Comparison of ENCODE assay signal across 11 mouse cellular contexts in the genomic region with DNA sequence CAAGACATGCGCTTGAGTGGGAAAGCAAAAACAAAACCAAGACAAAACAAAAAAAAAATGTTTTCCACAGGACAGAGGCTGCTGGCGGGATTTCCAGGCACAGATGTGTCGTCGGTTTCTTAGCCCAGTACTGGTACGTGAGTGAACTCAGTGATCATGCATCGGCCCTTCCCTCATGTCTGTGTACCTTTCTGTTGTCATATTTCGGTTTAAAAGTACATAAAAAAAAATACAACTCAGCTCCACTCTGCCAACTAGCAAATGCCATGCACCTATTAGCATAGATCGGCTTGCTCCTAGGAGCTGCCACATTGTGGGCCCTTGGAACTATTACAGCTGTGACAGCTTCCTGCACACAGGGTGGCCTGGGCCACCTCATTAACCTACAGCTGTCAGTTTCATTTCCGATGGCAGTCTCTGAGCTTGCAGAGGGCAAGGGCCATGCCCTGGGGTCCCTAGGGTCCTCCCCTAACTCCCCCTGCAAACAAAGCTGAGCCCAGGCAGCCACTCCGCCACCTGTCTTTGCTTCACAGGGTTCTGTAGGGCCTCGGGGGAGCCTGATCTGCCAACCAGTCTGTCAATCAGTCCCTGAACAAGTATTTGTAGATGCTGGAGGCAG. TPM values are rescaled to one million over a fixed set of nuclear protein-coding genes. Genes with fewer than 3 reads are reported as not detected.
DNase-seq lines count a peak whose midpoint lies in the region; ATAC-seq lines count a peak whose summit lies in the region.
"Had no signal": no experiment of that assay in that cellular context is flagged by ENCODE, and none has a peak within 500 bp of the region (broad histone marks: within the 10 kb centered on the region; RNA-seq: fewer than 3 reads in every experiment).

No protein-coding gene starts in this region.

- DNase-seq in ovary, postnatal 14 days (ENCODE audit: low spot score) = no peak
- DNase-seq in T-cell, adult 2 months (ENCODE audit: low spot score) = no peak
- no peak for DNase-seq in heart, postnatal 14 days
- DNase-seq: adrenal gland, adult 8-10 months had no signal

- 0 out of 2 replicates have a peak, but pooled peaks cover 5% of the 10 kb centered on the region for H3K4me1 ChIP-seq in intestine, embryonic 15.5 days (replicated peaks)
- H3K4me1 ChIP-seq in intestine, embryonic 16.5 days (ENCODE audit: control insufficient read depth, insufficient read depth, low read length) = no peaks in the 10 kb centered on the region
- peaks cover 68% of the 10 kb centered on the region for H3K4me1 ChIP-seq in hindbrain, embryonic 13.5 days (replicated peaks)
- H3K4me1 ChIP-seq in neural tube, embryonic 12.5 days = peaks cover 32% of the 10 kb centered on the region

- WGBS in intestine, embryonic 15.5 days = 66% methylated on average over 11 of the region's 11 CpGs
- 72% methylated on average over 11 of the region's 11 CpGs for WGBS in intestine, embryonic 16.5 days
- 54% methylated on average over 11 of the region's 11 CpGs for WGBS in hindbrain, embryonic 13.5 days
- 57% methylated on average over 11 of the region's 11 CpGs for WGBS in neural tube, embryonic 12.5 days

- H3K27me3 ChIP-seq in intestine, embryonic 15.5 days (replicated peaks) = peaks cover 6% of the 10 kb centered on the region; the same call in 1 of the 2 replicates
- no peaks in the 10 kb centered on the region for H3K27me3 ChIP-seq in intestine, embryonic 16.5 days (replicated peaks; ENCODE audit: control insufficient read depth, insufficient read depth, low read length)
- H3K27me3 ChIP-seq in hindbrain, embryonic 13.5 days = peaks cover 27% of the 10 kb centered on the region
- H3K27me3 ChIP-seq in neural tube, embryonic 12.5 days (replicated peaks) = 0 out of 2 replicates have a peak, but pooled peaks cover 10% of the 10 kb centered on the region

- H3K4me3 ChIP-seq in intestine, embryonic 15.5 days (replicated peaks) = no peak overlapping the region
- H3K4me3 ChIP-seq in intestine, embryonic 16.5 days (ENCODE audit: low read length) = no peak overlapping the region
- no peak overlapping the region for H3K4me3 ChIP-seq in hindbrain, embryonic 13.5 days
- H3K4me3 ChIP-seq in neural tube, embryonic 12.5 days = no peak overlapping the region
- H3K4me3 ChIP-seq: embryonic facial prominence, embryonic 15.5 days; heart, embryonic 10.5 days had no signal

- no peak overlapping the region for H3K4me2 ChIP-seq in intestine, embryonic 15.5 days (replicated peaks)
- no peak overlapping the region for H3K4me2 ChIP-seq in intestine, embryonic 16.5 days (ENCODE audit: low read depth, low read length)
- no peak overlapping the region for H3K4me2 ChIP-seq in hindbrain, embryonic 13.5 days
- H3K4me2 ChIP-seq in neural tube, embryonic 12.5 days (replicated peaks) = no peak overlapping the region
- H3K4me2 ChIP-seq: embryonic facial prominence, embryonic 15.5 days had no signal

- H3K36me3 ChIP-seq in intestine, embryonic 15.5 days = no peaks in the 10 kb centered on the region
- no peaks in the 10 kb centered on the region for H3K36me3 ChIP-seq in intestine, embryonic 16.5 days (ENCODE audit: control insufficient read depth, insufficient read depth, low read length)
- H3K36me3 ChIP-seq in hindbrain, embryonic 13.5 days = peaks cover 7% of the 10 kb centered on the region
- H3K36me3 ChIP-seq in neural tube, embryonic 12.5 days = peaks cover 5% of the 10 kb centered on the region; the same call in 1 of the 2 replicates
- H3K36me3 ChIP-seq: embryonic facial prominence, embryonic 15.5 days; heart, embryonic 10.5 days had no signal

- intact Hi-C loops in heart, postnatal 14 days (cut with DNase I) = loop anchor here (10.0 kb wide), 1 partner anchor 301 kb away; no protein-coding TSS in a partner anchor

- 0 out of 2 replicates have a peak overlapping the region, but pooled peaks have one; percentile 15 for H3K9ac ChIP-seq in intestine, embryonic 15.5 days
- no peak overlapping the region for H3K9ac ChIP-seq in intestine, embryonic 16.5 days (ENCODE audit: low read depth, low read length)
- 0 out of 2 replicates have a peak overlapping the region, but pooled peaks have one; percentile 24 for H3K9ac ChIP-seq in hindbrain, embryonic 13.5 days
- 0 out of 2 replicates have a peak overlapping the region, but pooled peaks have one; percentile 22 for H3K9ac ChIP-seq in neural tube, embryonic 12.5 days
- H3K9ac ChIP-seq: embryonic facial prominence, embryonic 15.5 days had no signal

- no peaks in the 10 kb centered on the region for H3K9me3 ChIP-seq in intestine, embryonic 15.5 days
- H3K9me3 ChIP-seq in intestine, embryonic 16.5 days (ENCODE audit: control insufficient read depth, low read length) = no peaks in the 10 kb centered on the region
- no peaks in the 10 kb centered on the region for H3K9me3 ChIP-seq in hindbrain, embryonic 13.5 days
- no peaks in the 10 kb centered on the region for H3K9me3 ChIP-seq in neural tube, embryonic 12.5 days
- H3K9me3 ChIP-seq: embryonic facial prominence, embryonic 15.5 days; heart, embryonic 10.5 days had no signal

- H3K27ac ChIP-seq in intestine, embryonic 15.5 days = no peak overlapping the region
- no peak overlapping the region for H3K27ac ChIP-seq in intestine, embryonic 16.5 days (ENCODE audit: low read length)
- H3K27ac ChIP-seq in hindbrain, embryonic 13.5 days = peak overlapping the region; percentile 35
- no peak overlapping the region for H3K27ac ChIP-seq in neural tube, embryonic 12.5 days
- H3K27ac ChIP-seq: embryonic facial prominence, embryonic 15.5 days; heart, embryonic 10.5 days had no signal

- no peak for ATAC-seq in intestine, embryonic 15.5 days
- ATAC-seq in intestine, embryonic 16.5 days = no peak
- ATAC-seq in common myeloid progenitor, adult 5-6 weeks (replicated peaks; ENCODE audit: low read depth, poor library complexity, severe bottlenecking) = 0 out of 2 replicates have a peak, but pooled peaks have one; percentile 22
- ATAC-seq in hindbrain, embryonic 13.5 days (ENCODE audit: low FRiP score) = no peak
- ATAC-seq in neural tube, embryonic 12.5 days (ENCODE audit: low FRiP score, low read depth) = no peak

RNA-seq across cellular contexts. Expression of gene Gm340, which starts 33.5 kb away (rescaled TPM):
- 2.7 and 2.8 TPM in 2 replicates for polyA plus RNA-seq in intestine, embryonic 15.5 days (2015; fragmentation: Nextera tagmentation; extraction: Ambion mirVana)
- 1.9 TPM in 2 replicates for polyA plus RNA-seq in intestine, embryonic 16.5 days (2015; fragmentation: Nextera tagmentation; extraction: Ambion mirVana)
- total RNA-seq in common myeloid progenitor, adult 5-6 weeks (2017) = 16.1 and 17.3 TPM in 2 replicates
- 2.7 and 3.3 TPM in 2 replicates for polyA plus RNA-seq in hindbrain, embryonic 13.5 days (2015; fragmentation: Nextera tagmentation; extraction: Ambion mirVana)
- polyA plus RNA-seq in neural tube, embryonic 12.5 days (2016; fragmentation: Nextera tagmentation; extraction: Ambion mirVana) = 3.1 and 3.4 TPM in 2 replicates
- total RNA-seq in heart, postnatal 14 days (2021) = 10 to 100 TPM in 1 of 2 experiments, 1 to 10 TPM in 1; 8.9 to 11.0 TPM
